Mouse (Mus musculus) heart, embryonic 15.5 days (tissue): ENCODE results near the gene Nubp1. TPM values are rescaled to one million over a fixed set of nuclear protein-coding genes. Genes with fewer than 3 reads are reported as not detected.

Experiments
- ATAC-seq: fragments of 200-750 bp; cut with Nextera tagmentation; replicated peaks from 2 replicates; pipeline ENCODE4 v1.8.0; 2017; ENCODE audit warnings: low read depth, moderate TSS enrichment; ENCODE audit not compliant: insufficient number of reproducible peaks, insufficient read depth, low FRiP score
- H3K27ac ChIP-seq: fragments of 300-500 bp; sonication (generic); 2 replicates; pipeline ENCODE4 v1.5.1; 2015; ENCODE audit warnings: mild to moderate bottlenecking, inconsistent platforms
- H3K27me3 ChIP-seq: fragments of 300-500 bp; sonication (generic); 2 replicates; pipeline ENCODE4 v1.6.1; 2015; ENCODE audit warnings: inconsistent platforms
- H3K36me3 ChIP-seq: fragments of 300-500 bp; sonication (generic); 2 replicates; pipeline ENCODE4 v1.6.1; 2015; ENCODE audit warnings: mild to moderate bottlenecking, inconsistent platforms
- H3K4me1 ChIP-seq: fragments of 300-500 bp; sonication (generic); replicated peaks from 2 replicates; pipeline ENCODE4 v1.6.1; 2015; ENCODE audit warnings: inconsistent platforms
- H3K4me2 ChIP-seq: fragments of 300-500 bp; sonication (generic); 2 replicates; pipeline ENCODE4 v1.6.1; 2015; ENCODE audit warnings: inconsistent platforms, mild to moderate bottlenecking, moderate library complexity
- H3K4me3 ChIP-seq: fragments of 300-500 bp; sonication (generic); 2 replicates; pipeline ENCODE4 v1.5.1; 2015; ENCODE audit warnings: mild to moderate bottlenecking, inconsistent platforms
- H3K9ac ChIP-seq: fragments of 300-500 bp; sonication (generic); 2 replicates; pipeline ENCODE4 v1.6.1; 2015; ENCODE audit warnings: mild to moderate bottlenecking, inconsistent platforms
- H3K9me3 ChIP-seq: fragments of 300-500 bp; sonication (generic); replicated peaks from 2 replicates; pipeline ENCODE4 v1.6.1; 2016; ENCODE audit warnings: inconsistent platforms
- WGBS: fragments of 180-500 bp; shearing (Covaris S2); methylation state at CpG from one replicate; pipeline ENCODE4 v1.1.7; 2015; ENCODE audit warnings: mixed read lengths; 5-methylcytosine and 5-hydroxymethylcytosine counted together
- polyA plus RNA-seq: library from polyadenylated mRNA; unstranded; fragments of >200 nt; fragmentation: Nextera tagmentation; extraction: Ambion mirVana; gene quantifications from 2 replicates; pipeline ENCODE4 v1.2.1, GENCODE M21; 2015

Gene Nubp1
- polyA plus RNA-seq, 1 experiment from 2014 or later, result 28.7 TPM

DNA sequence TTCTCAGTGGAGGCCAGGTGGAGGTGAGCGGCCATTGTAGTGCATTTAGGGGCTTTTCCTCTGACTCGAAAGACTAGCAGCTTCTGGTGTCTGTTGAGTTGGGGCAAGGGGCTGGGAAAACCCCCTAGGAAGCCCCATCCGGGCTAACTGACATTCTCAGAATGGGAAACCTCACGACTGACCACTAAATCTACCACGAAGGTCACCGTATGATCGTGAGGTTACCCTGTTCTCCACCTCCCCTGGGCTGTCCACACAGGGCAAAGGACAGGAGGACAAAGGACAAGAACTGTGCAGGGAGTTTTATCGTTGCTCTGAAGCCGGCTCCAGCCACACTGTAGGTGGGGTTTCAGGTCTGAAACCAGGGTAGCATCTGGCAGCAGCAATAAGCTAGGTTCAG, 37.2 kb downstream of the Nubp1 start:
- Histone ChIP-seq H3K4me1 (peaks cover 36% of the 10 kb centered on the region), H3K27ac (no peak overlapping the region), H3K36me3 (no peaks in the 10 kb centered on the region), H3K4me3 (no peak overlapping the region), H3K9ac (no peak overlapping the region), H3K27me3 (no peaks in the 10 kb centered on the region), H3K4me2 (no peak overlapping the region), H3K9me3 (no peaks in the 10 kb centered on the region)
- 75% methylated on average over 9 of the region's 9 CpGs for whole genome bisulfite sequencing
- no peak for ATAC-seq

DNA sequence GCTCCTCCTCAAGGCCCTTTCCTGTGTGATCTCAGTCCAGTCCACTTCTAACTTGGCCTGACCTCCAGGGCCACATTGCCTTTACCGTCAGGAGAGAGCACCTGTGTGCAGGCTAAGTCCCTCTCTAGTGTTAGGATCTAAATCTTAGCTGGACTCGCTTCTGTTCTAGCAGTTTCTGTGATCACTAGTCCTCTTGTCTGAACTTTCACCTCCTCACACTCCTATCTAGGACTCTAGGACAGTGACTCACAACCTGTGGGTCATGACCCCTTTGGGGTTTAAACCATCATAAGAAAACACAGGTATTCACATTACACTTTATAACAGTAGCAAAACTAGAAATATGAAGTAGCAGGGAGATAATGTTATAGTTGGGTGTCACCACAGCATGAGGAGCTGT, 40.2 kb downstream of the Nubp1 start:
- Histone ChIP-seq H3K4me3 (no peak overlapping the region), H3K9me3 (no peaks in the 10 kb centered on the region), H3K4me2 (no peak overlapping the region), H3K27ac (peak overlapping the region; percentile 53), H3K4me1 (peaks cover 33% of the 10 kb centered on the region), H3K36me3 (no peaks in the 10 kb centered on the region), H3K9ac (no peak overlapping the region), H3K27me3 (no peaks in the 10 kb centered on the region)
- WGBS, result 66% methylated on average over 2 of the region's 2 CpGs
- no peak for ATAC-seq

DNA sequence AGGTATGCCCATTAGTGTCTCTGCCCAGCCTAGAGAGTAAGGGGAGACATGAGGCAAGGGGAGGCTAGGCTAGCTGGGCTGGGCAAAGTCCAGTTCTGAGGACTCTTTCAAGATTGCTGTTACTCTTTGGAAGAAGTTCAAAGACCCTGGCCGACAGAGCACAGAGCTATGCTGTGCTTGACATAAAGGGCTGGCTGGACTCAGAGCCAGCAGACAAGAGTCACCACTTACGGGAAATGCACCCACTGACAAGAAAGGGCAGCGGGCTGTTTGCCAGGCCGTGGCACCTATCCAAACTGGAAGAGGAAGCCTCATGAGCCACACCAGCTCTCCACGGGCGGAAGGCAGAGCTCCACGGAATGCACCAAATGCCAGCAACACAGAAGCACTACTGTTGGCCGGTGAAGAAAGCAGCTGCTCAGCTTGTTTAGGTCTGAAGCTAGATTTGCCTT, 40.7 kb downstream of the Nubp1 start:
- Histone ChIP-seq H3K4me1 (peaks cover 27% of the 10 kb centered on the region), H3K9ac (no peak overlapping the region), H3K4me2 (no peak overlapping the region), H3K9me3 (no peaks in the 10 kb centered on the region), H3K36me3 (no peaks in the 10 kb centered on the region), H3K27me3 (no peaks in the 10 kb centered on the region), H3K27ac (peak overlapping the region; percentile 53), H3K4me3 (no peak overlapping the region)
- 13% methylated on average over 8 of the region's 8 CpGs for WGBS
- peak; percentile 80 for ATAC-seq

DNA sequence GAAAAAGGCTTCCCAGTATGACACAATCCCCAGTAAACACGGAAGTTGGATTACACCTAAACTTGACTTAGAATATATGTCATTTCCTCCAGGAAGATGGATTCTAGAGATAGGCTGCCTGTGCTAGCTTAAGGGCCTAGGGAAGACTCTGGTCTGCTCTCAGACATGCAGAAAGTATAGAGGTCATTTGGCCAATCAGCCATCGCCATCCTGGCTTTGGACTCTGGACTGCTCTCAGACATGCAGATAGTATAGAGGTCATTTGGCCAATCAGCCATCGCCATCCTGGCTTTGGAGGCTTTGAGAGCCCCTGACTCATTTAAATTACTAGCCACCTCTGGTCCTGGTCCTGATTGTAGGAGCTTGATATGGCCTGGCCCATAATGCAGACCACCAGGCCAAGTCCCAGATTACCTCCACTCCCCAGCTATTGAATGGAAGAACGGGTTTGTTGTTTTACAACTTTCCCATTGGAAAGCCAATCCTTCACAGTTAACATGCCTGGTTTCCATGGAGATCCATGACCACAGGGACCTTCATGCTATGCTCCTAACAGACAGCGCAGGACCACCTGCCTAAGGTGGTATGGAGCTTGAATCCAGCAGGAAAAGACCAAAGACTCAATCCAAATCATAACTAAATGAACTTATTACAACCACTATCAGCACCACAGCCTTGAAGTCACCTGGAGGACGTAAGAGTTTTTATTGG, 42.3 kb downstream of the Nubp1 start:
- H3K4me1 ChIP-seq, result peaks cover 22% of the 10 kb centered on the region
- 81% methylated on average over 6 of the region's 6 CpGs for WGBS

DNA sequence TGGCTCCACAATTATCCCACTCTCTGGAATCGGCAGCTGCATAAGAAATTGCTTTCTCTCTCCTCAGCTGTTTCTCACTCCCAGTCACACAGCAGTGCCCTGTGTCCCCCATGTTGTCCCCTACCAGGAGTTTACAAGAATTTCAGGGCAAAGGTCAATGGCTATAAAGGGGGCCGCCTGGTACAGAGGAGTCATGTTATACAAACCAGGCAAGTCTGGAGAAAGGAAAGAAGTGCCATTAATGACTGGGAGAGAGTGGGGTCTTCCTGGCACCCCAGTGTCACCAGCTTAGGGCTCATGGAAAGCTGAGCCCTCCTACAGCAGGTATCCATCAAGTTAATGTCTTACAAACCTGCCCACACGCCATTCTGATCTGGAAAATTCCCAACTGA, 42.8 kb downstream of the Nubp1 start:
- ATAC-seq, result no peak
- H3K27ac ChIP-seq, result no peak overlapping the region
- no peaks in the 10 kb centered on the region for H3K27me3 ChIP-seq
- H3K9me3 ChIP-seq, result no peaks in the 10 kb centered on the region
- peaks cover 22% of the 10 kb centered on the region for H3K4me1 ChIP-seq
- no peak overlapping the region for H3K4me2 ChIP-seq
- 61% methylated on average over 3 of the region's 3 CpGs for WGBS
- no peak overlapping the region for H3K4me3 ChIP-seq
- no peaks in the 10 kb centered on the region for H3K36me3 ChIP-seq
- H3K9ac ChIP-seq, result no peak overlapping the region

More for the DNA sequence above, 42.3 kb downstream of the Nubp1 start:
- no peak for ATAC-seq
- Histone ChIP-seq H3K9ac (no peak overlapping the region), H3K27me3 (no peaks in the 10 kb centered on the region), H3K9me3 (no peaks in the 10 kb centered on the region), H3K36me3 (no peaks in the 10 kb centered on the region), H3K4me2 (no peak overlapping the region), H3K27ac (no peak overlapping the region), H3K4me3 (no peak overlapping the region)

DNA sequence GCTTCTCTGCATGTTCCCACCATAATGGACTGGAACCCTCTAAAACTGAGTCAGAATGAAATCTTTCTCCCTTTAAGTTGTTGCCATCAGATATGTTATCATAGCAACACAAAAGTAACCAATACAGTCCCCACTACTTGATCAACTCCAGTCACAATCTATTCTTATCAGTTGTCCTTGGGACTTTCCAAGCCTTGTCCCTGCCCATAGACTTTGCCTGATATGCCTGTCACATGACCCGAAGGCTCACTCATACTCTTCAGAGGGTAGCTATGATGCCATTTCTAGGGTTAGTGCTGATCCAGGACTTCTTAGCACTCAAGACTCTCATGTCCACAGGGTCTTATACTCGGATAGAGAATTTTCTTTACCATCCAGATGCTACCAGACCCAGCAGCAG, 48.4 kb downstream of the Nubp1 start:
- Histone ChIP-seq H3K27ac (no peak overlapping the region), H3K27me3 (no peaks in the 10 kb centered on the region), H3K36me3 (no peaks in the 10 kb centered on the region), H3K4me2 (no peak overlapping the region), H3K4me1 (no peaks in the 10 kb centered on the region), H3K9ac (no peak overlapping the region), H3K9me3 (no peaks in the 10 kb centered on the region), H3K4me3 (no peak overlapping the region)
- 74% methylated on average over 2 of the region's 2 CpGs for WGBS
- no peak for ATAC-seq

DNA sequence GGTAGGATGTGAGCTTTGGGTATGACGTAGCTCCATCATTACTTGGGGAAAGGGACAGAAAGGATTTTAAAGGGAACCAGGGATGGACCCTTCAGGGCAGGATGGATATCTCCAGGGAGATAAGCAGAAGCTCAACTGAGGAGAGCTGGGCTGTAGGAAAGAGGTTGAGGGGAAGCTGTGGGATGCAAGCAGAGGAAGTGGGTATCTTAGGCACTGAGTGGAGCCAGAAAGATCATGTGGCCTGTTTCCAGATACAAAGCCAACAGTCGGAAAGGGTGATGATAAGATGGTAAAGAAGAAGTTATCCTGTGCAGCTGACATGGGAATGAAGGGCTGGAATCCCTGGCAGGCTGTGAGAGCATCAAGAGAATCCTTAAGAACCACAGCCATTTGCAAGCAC, 49.4 kb downstream of the Nubp1 start:
- WGBS, result 51% methylated on average over 2 of the region's 2 CpGs
- Histone ChIP-seq H3K27me3 (no peaks in the 10 kb centered on the region), H3K27ac (no peak overlapping the region), H3K4me1 (no peaks in the 10 kb centered on the region), H3K9ac (no peak overlapping the region), H3K4me3 (no peak overlapping the region), H3K4me2 (no peak overlapping the region), H3K36me3 (no peaks in the 10 kb centered on the region), H3K9me3 (no peaks in the 10 kb centered on the region)
- no peak for ATAC-seq

DNA sequence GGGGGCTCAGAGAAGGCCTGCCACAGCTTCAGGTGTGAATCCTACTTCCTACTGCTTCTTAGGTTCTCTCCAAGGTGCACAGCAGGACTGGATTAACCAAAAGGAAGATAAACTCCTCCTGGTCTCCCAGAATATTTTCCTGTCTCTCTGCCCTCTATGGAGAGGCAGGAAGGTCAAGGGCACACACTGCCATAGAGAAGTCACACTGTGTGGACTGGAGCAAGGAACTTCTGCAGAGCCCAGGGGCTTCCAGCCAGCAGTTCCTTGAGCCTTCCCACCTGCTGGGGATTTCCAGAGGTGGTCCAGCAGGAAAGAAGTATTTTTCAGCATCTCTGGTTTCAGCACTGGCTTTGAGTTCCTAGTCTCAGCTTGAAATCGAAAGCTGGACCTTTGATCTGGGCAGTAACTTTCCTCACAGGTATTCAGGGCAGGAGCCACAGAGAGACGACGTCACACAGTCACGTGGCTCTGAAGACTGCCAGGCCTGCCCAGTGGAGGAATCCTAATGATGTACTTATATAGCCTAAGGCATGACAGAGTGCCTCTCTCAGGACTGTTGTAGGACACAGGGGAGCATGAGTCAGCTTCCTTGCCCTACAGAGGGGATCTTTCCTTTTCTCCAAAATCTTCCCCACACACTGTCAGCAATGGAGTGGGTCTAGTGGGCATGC, 53.4 kb downstream of the Nubp1 start:
- no peak overlapping the region for H3K4me3 ChIP-seq
- no peak for ATAC-seq
- no peaks in the 10 kb centered on the region for H3K36me3 ChIP-seq
- H3K4me1 ChIP-seq, result no peaks in the 10 kb centered on the region
- H3K4me2 ChIP-seq, result no peak overlapping the region
- no peak overlapping the region for H3K9ac ChIP-seq
- H3K27ac ChIP-seq, result no peak overlapping the region
- no peaks in the 10 kb centered on the region for H3K27me3 ChIP-seq
- WGBS, result 19% methylated on average over 4 of the region's 4 CpGs
- H3K9me3 ChIP-seq, result no peaks in the 10 kb centered on the region

DNA sequence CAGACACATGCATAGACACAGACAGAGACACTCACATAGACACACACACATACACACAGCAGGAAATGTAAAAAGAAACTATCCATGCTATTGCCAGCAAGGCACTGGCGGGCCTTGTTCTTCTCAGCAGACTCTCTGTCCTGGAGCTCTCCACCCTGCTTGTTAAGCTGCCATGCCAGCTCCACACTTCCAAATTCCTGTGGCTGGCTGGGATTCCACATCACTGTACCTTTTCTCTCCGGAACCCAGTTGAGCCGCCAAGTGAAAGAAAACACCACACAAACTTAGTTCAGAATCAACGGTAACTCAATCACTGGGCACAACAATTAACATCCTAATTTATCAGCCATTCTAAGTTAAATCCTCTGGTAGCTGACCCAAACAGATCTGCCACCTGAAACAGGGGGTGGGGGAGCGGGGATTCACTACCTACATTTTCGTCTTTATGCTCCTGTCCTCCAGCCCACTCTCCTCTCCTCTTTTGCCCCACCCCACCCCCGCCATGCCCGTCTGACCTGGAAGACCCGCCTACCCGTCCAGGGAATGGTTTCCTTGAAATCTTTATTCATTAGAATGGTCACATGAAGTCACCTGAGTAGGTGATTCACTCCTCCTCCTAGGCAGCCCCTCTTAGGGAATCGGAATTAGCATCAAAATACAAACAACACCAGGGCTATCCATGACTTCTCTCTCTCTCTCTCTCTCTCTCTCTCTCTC, 55.8 kb downstream of the Nubp1 start:
- Histone ChIP-seq H3K27ac (no peak overlapping the region), H3K36me3 (no peaks in the 10 kb centered on the region), H3K4me2 (no peak overlapping the region), H3K9me3 (no peaks in the 10 kb centered on the region), H3K4me1 (no peaks in the 10 kb centered on the region), H3K9ac (no peak overlapping the region), H3K4me3 (no peak overlapping the region), H3K27me3 (no peaks in the 10 kb centered on the region)
- no peak for ATAC-seq
- WGBS, result 43% methylated on average over 11 of the region's 11 CpGs

DNA sequence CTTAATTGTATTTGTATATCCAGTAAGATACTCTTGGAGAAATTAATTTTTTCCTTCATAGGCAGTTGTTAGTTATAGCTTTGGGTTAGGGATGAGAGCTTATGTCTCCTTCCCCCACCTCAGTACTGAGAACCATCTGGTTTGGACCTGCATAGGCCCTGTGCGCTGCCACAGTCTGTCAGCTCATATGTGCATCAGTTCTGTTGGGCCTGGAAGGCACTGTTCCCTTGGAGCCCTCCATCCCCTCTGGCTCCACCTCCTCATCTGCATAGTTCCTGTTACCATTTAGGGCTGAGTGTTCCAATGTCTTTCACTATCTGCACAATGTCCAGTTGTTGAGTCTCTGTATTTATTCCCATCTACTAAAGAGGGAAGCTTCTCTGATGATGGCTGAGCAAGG, 56.5 kb downstream of the Nubp1 start:
- no peak overlapping the region for H3K27ac ChIP-seq
- H3K4me2 ChIP-seq, result no peak overlapping the region
- no peak overlapping the region for H3K9ac ChIP-seq
- no peaks in the 10 kb centered on the region for H3K36me3 ChIP-seq
- no peaks in the 10 kb centered on the region for H3K27me3 ChIP-seq
- WGBS, result 75% methylated on average over 1 of the region's 1 CpGs
- peaks cover under 1% of the 10 kb centered on the region; the same call in 1 of the 2 replicates for H3K4me1 ChIP-seq
- no peak for ATAC-seq
- H3K9me3 ChIP-seq, result no peaks in the 10 kb centered on the region
- H3K4me3 ChIP-seq, result no peak overlapping the region

DNA sequence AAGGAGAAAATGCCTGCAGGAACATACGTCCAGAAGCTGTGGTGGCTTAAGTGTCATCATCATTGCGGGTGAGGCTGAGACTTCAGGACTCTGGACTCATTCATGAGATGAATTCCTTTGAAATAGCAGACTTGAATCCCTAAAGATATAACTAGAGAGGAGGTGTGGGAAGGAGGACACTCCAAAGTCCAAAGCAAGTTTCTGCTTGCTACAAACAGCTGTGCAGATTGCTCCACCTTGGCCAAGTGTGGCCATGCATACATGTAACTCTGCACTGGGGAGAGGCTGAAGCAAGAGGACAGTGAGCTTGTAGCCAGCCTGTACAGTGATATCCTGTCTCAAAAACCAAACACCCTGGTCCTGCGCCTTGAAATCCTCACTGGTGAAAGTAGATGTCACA, 60.2 kb downstream of the Nubp1 start:
- H3K4me3 ChIP-seq, result no peak overlapping the region
- no peak overlapping the region for H3K4me2 ChIP-seq
- no peaks in the 10 kb centered on the region for H3K36me3 ChIP-seq
- no peaks in the 10 kb centered on the region for H3K9me3 ChIP-seq
- H3K9ac ChIP-seq, result no peak overlapping the region
- no peaks in the 10 kb centered on the region for H3K27me3 ChIP-seq
- H3K27ac ChIP-seq, result no peak overlapping the region
- 81% methylated on average over 3 of the region's 3 CpGs for WGBS
- ATAC-seq, result no peak
- H3K4me1 ChIP-seq, result peaks cover 13% of the 10 kb centered on the region; the same call in 1 of the 2 replicates
